Mouse (Mus musculus): ENCODE measurements around the gene Pde11a. TPM values are rescaled to one million over a fixed set of nuclear protein-coding genes. Genes with fewer than 3 reads are reported as not detected.

Gene Pde11a
- polyA plus RNA-seq, 1 experiment from 2014 or later = 0.40 TPM

- Histone ChIP-seq H3K4me3 (ENCODE audit: low read depth, low read length) (no peak overlapping the region), H3K27me3 (replicated peaks; ENCODE audit: control insufficient read depth, insufficient read depth, low read length) (no peaks in the 10 kb centered on the region), H3K9ac (ENCODE audit: low read depth, low read length) (no peak overlapping the region), H3K9me3 (ENCODE audit: control insufficient read depth, low read length) (no peaks in the 10 kb centered on the region), H3K36me3 (ENCODE audit: control insufficient read depth, insufficient read depth, low read length) (no peaks in the 10 kb centered on the region), H3K4me2 (no peak overlapping the region), H3K4me1 (replicated peaks; ENCODE audit: control insufficient read depth, insufficient read depth, low read length) (no peaks in the 10 kb centered on the region), H3K27ac (ENCODE audit: low read depth, low read length) (no peak overlapping the region)
- ATAC-seq (replicated peaks; ENCODE audit: low FRiP score) (no peak), DNase-seq (ENCODE audit: low spot score) (no peak)
- 76% methylated on average over 13 of the region's 13 CpGs for WGBS
These were observed 279.7 kb downstream of the Pde11a start for GRCm38 (mm10) chr2:76058661-76059467.

- WGBS = 75% methylated on average over 7 of the region's 7 CpGs
- no peaks in the 10 kb centered on the region for H3K9me3 ChIP-seq (ENCODE audit: control insufficient read depth, low read length)
- no peaks in the 10 kb centered on the region for H3K36me3 ChIP-seq (ENCODE audit: control insufficient read depth, insufficient read depth, low read length)
- H3K4me3 ChIP-seq (ENCODE audit: low read depth, low read length) = no peak overlapping the region
- ATAC-seq (replicated peaks; ENCODE audit: low FRiP score) (no peak), DNase-seq (ENCODE audit: low spot score) (no peak)
- no peak overlapping the region for H3K27ac ChIP-seq (ENCODE audit: low read depth, low read length)
- H3K27me3 ChIP-seq (replicated peaks; ENCODE audit: control insufficient read depth, insufficient read depth, low read length) = no peaks in the 10 kb centered on the region
- H3K9ac ChIP-seq (ENCODE audit: low read depth, low read length) = no peak overlapping the region
- H3K4me1 ChIP-seq (replicated peaks; ENCODE audit: control insufficient read depth, insufficient read depth, low read length) = no peaks in the 10 kb centered on the region
- H3K4me2 ChIP-seq = no peak overlapping the region
These were observed 281.0 kb downstream of the Pde11a start for GRCm38 (mm10) chr2:76057555-76057954.

DNA sequence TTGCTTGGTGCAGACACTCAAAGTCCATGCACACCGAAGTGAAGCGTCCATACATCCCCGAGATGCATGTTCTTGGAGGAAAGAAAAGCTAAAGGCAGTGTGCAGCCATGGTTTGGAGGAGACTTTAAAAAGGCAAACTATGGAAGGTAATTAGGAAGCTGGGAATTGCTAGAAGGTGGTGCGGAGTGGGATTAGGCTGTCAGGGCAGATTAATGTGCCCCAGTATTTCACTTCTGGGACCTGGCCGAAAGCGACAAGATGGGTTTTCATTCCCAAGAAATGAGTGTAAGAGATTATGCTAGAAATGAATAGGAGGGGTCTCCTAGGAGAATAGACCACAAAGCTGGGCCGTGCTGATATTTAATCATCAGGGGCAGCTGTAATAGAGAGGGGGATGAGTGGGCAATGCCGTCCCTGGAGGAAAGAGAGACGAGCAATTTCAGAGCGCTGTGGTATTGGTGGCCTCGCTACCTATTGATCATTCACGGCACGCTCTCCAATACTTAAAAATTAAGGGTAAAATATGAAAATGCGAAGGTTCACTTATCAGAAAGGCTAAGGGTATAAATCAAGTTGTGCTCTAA is 284.7 kb downstream of the Pde11a start:
- ATAC-seq (replicated peaks; ENCODE audit: low FRiP score) = no peak
- DNase-seq (ENCODE audit: low spot score) = no peak
- no peaks in the 10 kb centered on the region for H3K9me3 ChIP-seq (ENCODE audit: control insufficient read depth, low read length)
- H3K4me1 ChIP-seq (replicated peaks; ENCODE audit: control insufficient read depth, insufficient read depth, low read length) = no peaks in the 10 kb centered on the region
- H3K9ac ChIP-seq (ENCODE audit: low read depth, low read length) = no peak overlapping the region
- H3K36me3 ChIP-seq (ENCODE audit: control insufficient read depth, insufficient read depth, low read length) = no peaks in the 10 kb centered on the region
- H3K4me2 ChIP-seq = no peak overlapping the region
- no peak overlapping the region for H3K4me3 ChIP-seq (ENCODE audit: low read depth, low read length)
- H3K27ac ChIP-seq (ENCODE audit: low read depth, low read length) = no peak overlapping the region
- 83% methylated on average over 14 of the region's 14 CpGs for WGBS
- H3K27me3 ChIP-seq (replicated peaks; ENCODE audit: control insufficient read depth, insufficient read depth, low read length) = no peaks in the 10 kb centered on the region

DNA sequence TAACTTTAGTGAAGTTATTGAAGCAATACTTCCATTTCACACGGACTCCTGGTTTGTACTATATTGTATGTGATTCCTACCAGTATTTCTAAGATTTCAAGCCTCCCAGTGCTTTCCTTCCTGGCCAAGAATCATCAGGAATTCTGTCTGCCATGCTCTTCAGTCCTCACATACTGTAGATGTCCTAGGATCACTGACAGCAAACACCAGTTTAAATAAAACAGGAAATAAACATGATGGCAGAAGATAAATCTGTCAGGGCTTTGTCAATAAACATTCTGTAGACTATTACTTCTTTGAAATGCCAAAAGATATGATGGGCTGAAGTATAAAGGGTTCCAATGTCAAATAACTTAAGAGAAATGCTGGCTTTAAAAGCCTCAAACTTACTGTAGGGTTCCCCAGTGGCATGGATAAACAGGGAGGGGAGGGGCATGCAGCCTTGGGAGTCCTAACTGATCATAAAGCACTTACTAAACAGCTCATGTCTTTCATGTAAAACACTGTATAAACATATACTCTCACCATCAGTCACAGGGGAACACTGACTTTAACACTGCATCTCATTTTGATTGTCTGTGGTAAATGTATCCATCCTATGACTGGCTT is 285.6 kb downstream of the Pde11a start:
- H3K27me3 ChIP-seq (replicated peaks; ENCODE audit: control insufficient read depth, insufficient read depth, low read length) = no peaks in the 10 kb centered on the region
- no peak for DNase-seq (ENCODE audit: low spot score)
- H3K4me2 ChIP-seq = no peak overlapping the region
- no peak overlapping the region for H3K9ac ChIP-seq (ENCODE audit: low read depth, low read length)
- 74% methylated on average over 1 of the region's 1 CpGs for WGBS
- H3K9me3 ChIP-seq (ENCODE audit: control insufficient read depth, low read length) = no peaks in the 10 kb centered on the region
- no peak overlapping the region for H3K27ac ChIP-seq (ENCODE audit: low read depth, low read length)
- no peaks in the 10 kb centered on the region for H3K36me3 ChIP-seq (ENCODE audit: control insufficient read depth, insufficient read depth, low read length)
- no peak overlapping the region for H3K4me3 ChIP-seq (ENCODE audit: low read depth, low read length)
- no peaks in the 10 kb centered on the region for H3K4me1 ChIP-seq (replicated peaks; ENCODE audit: control insufficient read depth, insufficient read depth, low read length)
- ATAC-seq (replicated peaks; ENCODE audit: low FRiP score) = no peak

DNA sequence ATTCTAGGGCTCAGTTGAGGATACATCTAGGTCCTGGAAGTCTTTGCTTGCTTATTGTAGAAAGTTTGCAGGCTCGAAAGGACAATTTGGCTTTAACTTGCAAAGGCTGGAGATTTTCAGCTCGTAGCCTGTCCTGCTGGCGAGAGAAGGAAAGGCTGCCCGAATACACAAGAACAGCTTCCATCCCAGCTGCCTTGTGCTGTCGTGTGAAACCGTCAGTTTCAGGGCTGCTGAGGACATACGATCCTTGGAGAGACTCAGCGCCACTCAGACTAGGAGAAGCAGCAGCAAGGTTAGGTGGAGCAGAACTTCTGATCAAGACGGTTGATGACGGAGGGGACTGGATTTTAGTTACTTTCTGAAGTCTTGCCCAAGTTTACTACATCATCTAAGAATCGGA is 287.2 kb downstream of the Pde11a start:
- DNase-seq (ENCODE audit: low spot score) = no peak
- H3K36me3 ChIP-seq (ENCODE audit: control insufficient read depth, insufficient read depth, low read length) = no peaks in the 10 kb centered on the region
- H3K27me3 ChIP-seq (replicated peaks; ENCODE audit: control insufficient read depth, insufficient read depth, low read length) = no peaks in the 10 kb centered on the region
- H3K27ac ChIP-seq (ENCODE audit: low read depth, low read length) = no peak overlapping the region
- no peaks in the 10 kb centered on the region for H3K9me3 ChIP-seq (ENCODE audit: control insufficient read depth, low read length)
- no peak overlapping the region for H3K4me3 ChIP-seq (ENCODE audit: low read depth, low read length)
- no peak for ATAC-seq (replicated peaks; ENCODE audit: low FRiP score)
- H3K4me1 ChIP-seq (replicated peaks; ENCODE audit: control insufficient read depth, insufficient read depth, low read length) = no peaks in the 10 kb centered on the region
- no peak overlapping the region for H3K4me2 ChIP-seq
- WGBS = 67% methylated on average over 11 of the region's 11 CpGs
- H3K9ac ChIP-seq (ENCODE audit: low read depth, low read length) = no peak overlapping the region

GRCm38 (mm10) chr2:76050911-76051310 is 287.7 kb downstream of the Pde11a start:
- no peak overlapping the region for H3K9ac ChIP-seq (ENCODE audit: low read depth, low read length)
- no peak for DNase-seq (ENCODE audit: low spot score)
- H3K4me2 ChIP-seq = no peak overlapping the region
- 86% methylated on average over 4 of the region's 4 CpGs for WGBS
- no peaks in the 10 kb centered on the region for H3K36me3 ChIP-seq (ENCODE audit: control insufficient read depth, insufficient read depth, low read length)
- H3K9me3 ChIP-seq (ENCODE audit: control insufficient read depth, low read length) = no peaks in the 10 kb centered on the region
- H3K27ac ChIP-seq (ENCODE audit: low read depth, low read length) = no peak overlapping the region
- no peak overlapping the region for H3K4me3 ChIP-seq (ENCODE audit: low read depth, low read length)
- ATAC-seq (replicated peaks; ENCODE audit: low FRiP score) = no peak
- no peaks in the 10 kb centered on the region for H3K27me3 ChIP-seq (replicated peaks; ENCODE audit: control insufficient read depth, insufficient read depth, low read length)
- no peaks in the 10 kb centered on the region for H3K4me1 ChIP-seq (replicated peaks; ENCODE audit: control insufficient read depth, insufficient read depth, low read length)

DNA sequence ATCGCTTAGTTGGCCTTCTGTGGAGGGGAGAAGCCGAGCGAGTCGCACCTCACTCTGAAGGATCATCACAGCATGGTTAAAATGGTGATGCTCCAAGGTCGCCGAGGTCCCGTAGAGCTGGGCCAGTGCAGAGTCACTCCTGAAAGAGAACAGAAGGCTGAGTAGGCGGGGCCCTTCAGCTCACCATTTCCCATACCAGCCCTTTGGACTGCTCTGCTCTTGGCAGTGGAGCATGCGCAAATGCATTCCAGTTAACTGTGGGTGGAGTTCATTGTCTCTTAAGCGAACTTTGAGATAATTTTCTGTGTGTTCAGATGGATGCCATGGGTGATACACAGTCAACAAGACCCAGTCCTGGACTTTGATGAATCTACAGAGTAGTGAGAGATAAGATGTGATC is 288.5 kb downstream of the Pde11a start:
- ATAC-seq (replicated peaks; ENCODE audit: low FRiP score) (no peak), DNase-seq (ENCODE audit: low spot score) (no peak)
- H3K9ac ChIP-seq (ENCODE audit: low read depth, low read length) = no peak overlapping the region
- 83% methylated on average over 10 of the region's 10 CpGs for WGBS
- H3K4me2 ChIP-seq = no peak overlapping the region
- H3K9me3 ChIP-seq (ENCODE audit: control insufficient read depth, low read length) = no peaks in the 10 kb centered on the region
- H3K4me1 ChIP-seq (replicated peaks; ENCODE audit: control insufficient read depth, insufficient read depth, low read length) = no peaks in the 10 kb centered on the region
- no peak overlapping the region for H3K27ac ChIP-seq (ENCODE audit: low read depth, low read length)
- H3K27me3 ChIP-seq (replicated peaks; ENCODE audit: control insufficient read depth, insufficient read depth, low read length) = no peaks in the 10 kb centered on the region
- no peak overlapping the region for H3K4me3 ChIP-seq (ENCODE audit: low read depth, low read length)
- H3K36me3 ChIP-seq (ENCODE audit: control insufficient read depth, insufficient read depth, low read length) = no peaks in the 10 kb centered on the region

DNA sequence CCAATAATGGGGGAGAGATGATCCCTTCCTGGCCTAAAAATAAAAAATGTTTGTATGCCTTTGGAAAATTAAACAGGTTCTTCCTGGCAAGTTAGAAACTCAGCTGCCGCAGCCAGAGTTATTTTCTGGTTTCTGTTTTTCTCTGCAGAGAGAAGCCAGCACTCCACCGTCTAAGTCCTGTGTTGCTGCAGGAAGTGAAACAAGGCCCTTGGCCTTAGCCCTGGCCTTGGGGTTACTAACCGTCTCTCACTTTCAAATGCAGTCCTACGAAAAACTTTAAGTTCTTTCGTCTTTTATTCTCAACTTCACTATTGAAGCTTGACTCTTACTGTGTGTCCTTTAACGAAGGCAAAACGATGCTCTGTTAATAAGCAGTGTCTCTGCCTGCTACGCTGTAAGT is 289.0 kb downstream of the Pde11a start:
- Histone ChIP-seq H3K4me1 (replicated peaks; ENCODE audit: control insufficient read depth, insufficient read depth, low read length) (no peaks in the 10 kb centered on the region), H3K36me3 (ENCODE audit: control insufficient read depth, insufficient read depth, low read length) (no peaks in the 10 kb centered on the region), H3K9me3 (ENCODE audit: control insufficient read depth, low read length) (no peaks in the 10 kb centered on the region), H3K27ac (ENCODE audit: low read depth, low read length) (no peak overlapping the region), H3K9ac (ENCODE audit: low read depth, low read length) (no peak overlapping the region), H3K4me2 (no peak overlapping the region), H3K27me3 (replicated peaks; ENCODE audit: control insufficient read depth, insufficient read depth, low read length) (no peaks in the 10 kb centered on the region), H3K4me3 (ENCODE audit: low read depth, low read length) (no peak overlapping the region)
- 75% methylated on average over 8 of the region's 8 CpGs for WGBS
- DNase-seq (ENCODE audit: low spot score) = no peak
- ATAC-seq (replicated peaks; ENCODE audit: low FRiP score) = no peak

DNA sequence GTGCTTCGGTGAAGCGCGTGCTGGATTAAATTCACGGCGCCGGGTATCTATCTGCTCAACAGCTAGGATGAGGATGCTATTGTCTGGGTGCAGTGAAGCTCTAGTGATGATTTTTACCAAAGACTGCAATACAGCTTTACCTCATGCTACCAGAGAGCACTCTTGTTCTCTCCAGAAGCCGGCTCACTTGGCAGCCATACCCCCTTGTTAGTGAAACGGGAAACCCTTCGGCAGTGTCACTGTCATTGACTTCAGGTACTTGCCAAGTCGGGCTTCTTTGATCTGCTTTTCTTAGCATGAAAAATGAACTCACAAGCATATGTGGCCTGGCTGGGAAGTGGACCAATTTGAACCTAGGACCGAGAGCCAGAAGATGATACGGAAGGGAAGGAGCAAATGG is 290.8 kb downstream of the Pde11a start:
- Histone ChIP-seq H3K4me2 (no peak overlapping the region), H3K27ac (ENCODE audit: low read depth, low read length) (no peak overlapping the region), H3K9me3 (ENCODE audit: control insufficient read depth, low read length) (no peaks in the 10 kb centered on the region), H3K4me3 (ENCODE audit: low read depth, low read length) (no peak overlapping the region), H3K9ac (ENCODE audit: low read depth, low read length) (no peak overlapping the region), H3K4me1 (replicated peaks; ENCODE audit: control insufficient read depth, insufficient read depth, low read length) (no peaks in the 10 kb centered on the region), H3K36me3 (ENCODE audit: control insufficient read depth, insufficient read depth, low read length) (no peaks in the 10 kb centered on the region), H3K27me3 (replicated peaks; ENCODE audit: control insufficient read depth, insufficient read depth, low read length) (no peaks in the 10 kb centered on the region)
- ATAC-seq (replicated peaks; ENCODE audit: low FRiP score) (no peak), DNase-seq (ENCODE audit: low spot score) (no peak)
- 89% methylated on average over 12 of the region's 12 CpGs for WGBS
